Mouse (Mus musculus) CH12.LX (cell line): ENCODE results near the gene Gm12830. TPM values are rescaled to one million over a fixed set of nuclear protein-coding genes. Genes with fewer than 3 reads are reported as not detected.
A peak's percentile ranks its signal among the peaks of the same experiment; 100 is the strongest.

Experiments
- DNase-seq: peaks from one replicate; pipeline ENCODE4 v3.0.0-alpha.2; 2013; ENCODE audit errors: extremely low read depth
- H3K27ac ChIP-seq: 2 replicates; pipeline ENCODE4 v1.5.1; 2012; ENCODE audit warnings: low read depth, mild to moderate bottlenecking, control low read depth, moderate library complexity; ENCODE audit not compliant: insufficient read depth
- H3K27me3 ChIP-seq: replicated peaks from 2 replicates; pipeline ENCODE3; 2012; ENCODE audit warnings: inconsistent platforms
- H3K36me3 ChIP-seq, 2 experiments: replicated peaks in 1 of 2; 2 replicates each; pipeline versions ENCODE3 to v1.6.1; 2012; ENCODE audit warnings: inconsistent platforms in 1 of 2, low read length in 1 of 2, mild to moderate bottlenecking in 1 of 2, mixed read lengths in 1 of 2, moderate library complexity in 1 of 2; ENCODE audit not compliant: control insufficient read depth in 1 of 2, insufficient read depth in 1 of 2
- H3K4me1 ChIP-seq, 2 experiments: 2 replicates each; pipeline ENCODE4 v1.6.1; 2012; ENCODE audit warnings: inconsistent platforms in 1 of 2, moderate library complexity in 1 of 2; ENCODE audit not compliant: insufficient read depth in 2 of 2, control insufficient read depth in 1 of 2
- H3K4me2 ChIP-seq: 2 replicates; pipeline ENCODE4 v1.6.1; 2012; ENCODE audit warnings: low read depth, mild to moderate bottlenecking, control low read depth; ENCODE audit not compliant: poor library complexity, insufficient read depth, severe bottlenecking
- H3K4me3 ChIP-seq, 3 experiments: fragments of 150-350 bp in 1 of 3; sonication (generic) in 1 of 3; replicated peaks in 1 of 3; 2 replicates each; pipeline versions ENCODE3 to v1.5.1; 2011 to 2012; ENCODE audit warnings: low read depth in 2 of 3, low read length in 2 of 3, mild to moderate bottlenecking in 2 of 3, moderate library complexity in 2 of 3, control low read depth in 1 of 3, improper control_type of control experiment in 1 of 3, inconsistent platforms in 1 of 3, mixed read lengths in 1 of 3; ENCODE audit not compliant: poor library complexity in 1 of 3
- H3K79me2 ChIP-seq: replicated peaks from 2 replicates; pipeline ENCODE4 v1.6.1; 2012; ENCODE audit warnings: mild to moderate bottlenecking, moderate library complexity; ENCODE audit not compliant: control insufficient read depth, poor library complexity, insufficient read depth, severe bottlenecking; ENCODE audit errors: extremely low read depth
- H3K9ac ChIP-seq: 2 replicates; pipeline ENCODE4 v1.6.1; 2012; ENCODE audit warnings: low read depth, mild to moderate bottlenecking, control low read depth, moderate library complexity; ENCODE audit not compliant: insufficient read depth
- H3K9me3 ChIP-seq: replicated peaks from 2 replicates; pipeline ENCODE3; 2012; ENCODE audit warnings: low read length, inconsistent platforms, mixed read lengths
- CTCF ChIP-seq, 2 experiments: IDR thresholded peaks in 1 of 2; conservative IDR thresholded peaks in 1 of 2; 2 replicates each; pipeline ENCODE4 v1.5.1; 2011 to 2012; ENCODE audit warnings: low read depth in 2 of 2, low read length in 2 of 2, improper control_type of control experiment in 1 of 2, inconsistent platforms in 1 of 2, mild to moderate bottlenecking in 1 of 2, moderate library complexity in 1 of 2
- ETS1 ChIP-seq: conservative IDR thresholded peaks from 2 replicates; pipeline ENCODE4 v1.6.1; 2012; ENCODE audit warnings: low read depth, mild to moderate bottlenecking, inconsistent platforms, low read length, improper control_type of control experiment, moderate library complexity
- JUN ChIP-seq: IDR thresholded peaks from 2 replicates; pipeline ENCODE4 v1.6.1; 2011; ENCODE audit warnings: low read depth, mild to moderate bottlenecking, low read length, improper control_type of control experiment, moderate library complexity; ENCODE audit not compliant: insufficient read depth
- JUND ChIP-seq: conservative IDR thresholded peaks from 2 replicates; pipeline ENCODE4 v1.6.1; 2011; ENCODE audit warnings: low read depth, low read length, improper control_type of control experiment
- MXI1 ChIP-seq: IDR thresholded peaks from 2 replicates; pipeline ENCODE4 v1.6.1; 2011; ENCODE audit warnings: mild to moderate bottlenecking, low read depth, low read length, improper control_type of control experiment
- NELFE ChIP-seq: IDR thresholded peaks from 2 replicates; pipeline ENCODE4 v1.6.1; 2011; ENCODE audit warnings: low read depth, low read length, improper control_type of control experiment
- POLR2AphosphoS2 ChIP-seq: IDR thresholded peaks from 2 replicates; pipeline ENCODE4 v1.6.1; 2011; ENCODE audit warnings: low read depth, low read length, improper control_type of control experiment
- USF1 ChIP-seq: IDR thresholded peaks from 2 replicates; pipeline ENCODE4 v1.6.1; 2014; ENCODE audit warnings: low read depth, mild to moderate bottlenecking, inconsistent platforms, low read length, improper control_type of control experiment
- USF2 ChIP-seq: conservative IDR thresholded peaks from 2 replicates; pipeline ENCODE4 v1.6.1; 2011; ENCODE audit warnings: low read depth, low read length, improper control_type of control experiment
- dilution Hi-C: fragments of 300-500 bp; cut with MboI; formaldehyde crosslinking; loops from 2 replicates; pipeline ENCODE4 v1.14.3; 2020; ENCODE audit warnings: low sequenced_read_pairs; ENCODE audit not compliant: extremely low pct_unique_long_range_greater_than_20kb, extremely low pct_ligation_motif_present
- in situ Hi-C: fragments of 300-500 bp; cut with MboI; formaldehyde crosslinking; loops from 3 replicates; pipeline ENCODE4 v1.14.3; 2019; ENCODE audit warnings: low sequenced_read_pairs, low pct_ligation_motif_present, low pct_unique_long_range_greater_than_20kb, mixed read lengths
- polyA plus RNA-seq: library from polyadenylated mRNA; unstranded; fragments of >175 nt; gene quantifications from 2 replicates; pipeline ENCODE4 v1.2.1, GENCODE M21; 2012; ENCODE audit warnings: low read depth; ENCODE audit not compliant: insufficient read length
- total RNA-seq, 2 experiments: library from RNA; depleted of rRNA; stranded (reverse); fragments of 300-350 nt in 1 of 2; fragments of >200 nt in 1 of 2; gene quantifications; 2 replicates each; pipeline ENCODE4 v1.2.3; 2012 to 2014

Gm12830 gene
- total and polyA plus RNA-seq, 3 experiments: not detected

- Histone ChIP-seq H3K36me3 (no peaks in the 10 kb centered on the region), H3K27me3 (peaks cover 89% of the 10 kb centered on the region), H3K9me3 (no peaks in the 10 kb centered on the region), H3K4me1 (no peaks in the 10 kb centered on the region), H3K27ac (no peak overlapping the region), H3K4me3 (no peak overlapping the region), H3K79me2 (no peaks in the 10 kb centered on the region), H3K4me2 (no peak overlapping the region), H3K9ac (no peak overlapping the region)
- dilution Hi-C loops: no loop called here
- no peak for DNase-seq
- in situ Hi-C loops: no loop called here
- TF ChIP-seq CTCF (conservative IDR thresholded peaks at IDR 0.05 in 1 of 2, IDR thresholded peaks at IDR 0.05 in 1 of 2; ENCODE audit: low read depth in 2 of 2, low read length in 2 of 2) (peak in 1 of 2 experiments; percentile 7; a peak in 1 of 4 replicates), ETS1 (no peak)
These were observed 36.8 kb upstream of the Gm12830 start for GRCm38 (mm10) chr4:114784735-114785134.

GRCm38 (mm10) chr4:114788856-114789255 lies 32.7 kb upstream of the Gm12830 start:
- H3K27me3 ChIP-seq: peaks cover 79% of the 10 kb centered on the region
- H3K4me2 ChIP-seq: no peak overlapping the region
- no peaks in the 10 kb centered on the region for H3K4me1 ChIP-seq
- no peak overlapping the region for H3K4me3 ChIP-seq
- H3K36me3 ChIP-seq: no peaks in the 10 kb centered on the region
- no peaks in the 10 kb centered on the region for H3K9me3 ChIP-seq
- no peak for TF ChIP-seq JUND
- dilution Hi-C loops (no loop called here), in situ Hi-C loops (no loop called here)
- H3K79me2 ChIP-seq: no peaks in the 10 kb centered on the region
- no peak overlapping the region for H3K27ac ChIP-seq
- H3K9ac ChIP-seq: no peak overlapping the region
- no peak for DNase-seq

GRCm38 (mm10) chr4:114791650-114792049 lies 29.9 kb upstream of the Gm12830 start:
- peaks cover 76% of the 10 kb centered on the region for H3K27me3 ChIP-seq
- no peaks in the 10 kb centered on the region for H3K4me1 ChIP-seq
- no peak overlapping the region for H3K4me2 ChIP-seq
- no peak overlapping the region for H3K9ac ChIP-seq
- dilution Hi-C loops: no loop called here
- DNase-seq: no peak
- H3K9me3 ChIP-seq: no peaks in the 10 kb centered on the region
- no peak for TF ChIP-seq MXI1
- no peak for TF ChIP-seq NELFE
- no peak for TF ChIP-seq USF2
- TF ChIP-seq JUN: no peak
- TF ChIP-seq USF1: no peak
- H3K4me3 ChIP-seq: no peak overlapping the region
- H3K79me2 ChIP-seq: no peaks in the 10 kb centered on the region
- H3K27ac ChIP-seq: no peak overlapping the region
- in situ Hi-C loops: no loop called here
- no peaks in the 10 kb centered on the region for H3K36me3 ChIP-seq

GRCm38 (mm10) chr4:114793836-114794235 lies 27.7 kb upstream of the Gm12830 start:
- Histone ChIP-seq H3K9ac (no peak overlapping the region), H3K27ac (no peak overlapping the region), H3K9me3 (no peaks in the 10 kb centered on the region), H3K4me1 (no peaks in the 10 kb centered on the region), H3K4me2 (no peak overlapping the region), H3K79me2 (no peaks in the 10 kb centered on the region)
- in situ Hi-C loops: no loop called here
- dilution Hi-C loops: no loop called here
- TF ChIP-seq POLR2AphosphoS2 (no peak), CTCF (conservative IDR thresholded peaks at IDR 0.05 in 1 of 2, IDR thresholded peaks at IDR 0.05 in 1 of 2; ENCODE audit: low read depth in 2 of 2, low read length in 2 of 2) (peak; percentile 25 to 42)
- TF ChIP-seq, all 38 proteins: peak for 1
- H3K4me3 ChIP-seq: no peak overlapping the region
- H3K27me3 ChIP-seq: peaks cover 76% of the 10 kb centered on the region
- DNase-seq: peak; percentile 4
- no peaks in the 10 kb centered on the region for H3K36me3 ChIP-seq
